Mouse (Mus musculus): ENCODE results near the gene Myo10. TPM values are rescaled to one million over a fixed set of nuclear protein-coding genes. Genes with fewer than 3 reads are reported as not detected.

Gene Myo10
- polyA plus RNA-seq (2017; shearing (Covaris generic)), result 2.2 TPM

DNA sequence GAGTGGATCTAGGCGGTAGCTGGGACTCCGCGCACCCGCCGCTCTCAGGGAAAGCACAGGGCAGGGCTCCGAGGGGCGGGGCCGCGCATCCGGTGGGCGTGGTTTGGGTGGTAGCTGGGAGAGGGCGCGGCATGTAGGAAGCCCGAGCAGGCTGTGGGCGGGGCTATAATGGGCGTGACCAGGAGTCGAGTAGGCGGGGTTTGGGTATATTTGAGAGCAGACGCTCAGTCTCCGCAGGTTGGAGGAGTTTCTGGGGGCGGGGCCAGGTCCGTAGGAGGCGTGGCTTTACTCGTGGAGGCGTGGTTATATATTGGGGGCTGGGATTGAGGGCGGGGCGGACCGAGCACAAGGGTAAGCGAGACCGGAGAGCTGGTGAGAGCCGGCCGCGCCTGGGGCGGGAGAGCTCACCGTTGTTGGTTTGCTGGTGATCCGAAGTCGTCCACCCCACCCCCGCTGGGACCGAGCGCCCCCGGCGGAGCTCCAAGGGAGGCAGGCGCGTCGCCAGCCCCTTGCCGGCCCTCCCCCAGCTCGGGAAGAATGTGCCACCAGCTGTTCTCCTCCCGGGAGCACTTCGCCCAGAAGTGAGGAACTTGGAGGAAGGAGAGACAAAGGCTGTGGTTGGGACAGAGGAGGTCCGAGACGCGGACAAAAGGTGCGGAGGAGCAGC lies at the start of gene Myo10:
Myo10 (plus strand) TSS at position 326 of the 667 bp plus-strand sequence.

DNA sequence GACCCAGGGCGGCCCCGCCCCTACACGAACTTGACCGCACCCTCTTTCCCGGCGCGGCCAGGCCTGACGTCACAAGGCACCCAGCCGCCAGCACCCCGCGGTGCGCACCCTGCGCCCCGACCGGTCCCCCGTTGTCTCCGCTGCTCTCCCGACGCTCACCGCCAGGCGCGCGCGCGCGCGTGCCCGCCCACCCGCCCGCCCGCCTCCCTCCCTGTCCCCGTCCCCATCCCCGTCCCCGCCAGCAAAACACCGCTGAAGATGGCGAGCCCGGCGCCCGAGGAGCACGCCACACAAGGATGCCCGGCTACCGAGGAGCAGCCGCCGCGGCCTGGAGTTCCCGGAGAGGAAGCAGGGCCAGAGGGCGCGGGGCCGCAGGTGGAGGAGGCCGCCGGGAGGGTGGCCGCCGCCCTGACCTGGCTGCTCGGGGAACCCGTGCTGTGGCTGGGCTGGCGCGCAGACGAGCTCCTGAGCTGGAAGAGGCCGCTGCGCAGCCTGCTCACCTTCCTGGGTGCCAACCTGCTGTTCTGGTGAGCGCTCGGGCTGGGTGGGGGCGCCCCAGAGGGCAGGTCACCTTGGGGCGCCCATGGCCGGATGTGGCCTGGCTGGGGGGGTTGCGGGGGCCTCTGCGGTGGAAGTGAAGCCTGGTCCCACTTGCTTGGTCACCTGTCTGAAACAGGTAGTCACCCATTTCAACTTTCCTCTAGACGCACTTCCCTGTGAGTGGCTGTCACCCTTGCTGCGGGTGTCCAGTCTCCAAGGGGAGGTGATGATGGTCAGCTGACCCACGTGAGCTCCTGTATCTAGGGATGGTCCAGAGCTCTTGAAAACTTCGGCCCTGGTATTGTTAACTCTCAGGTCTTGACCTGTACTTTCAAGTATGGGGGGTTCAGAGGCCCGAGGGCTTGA lies 221.0 kb downstream of the Myo10 start, which contains the start of gene Retreg1:
Retreg1 (plus strand) TSS at position 95 of the 906 bp plus-strand sequence.

Other genes starting within 250 kb of the Myo10 start
- gene Basp1, start 208.8 kb upstream of the Myo10 start, polyA plus RNA-seq (2017; shearing (Covaris generic)), result 0.48 TPM
- 45.3 TPM for gene Retreg1, start 220.7 kb downstream of the Myo10 start, polyA plus RNA-seq (2017; shearing (Covaris generic))